Mouse (Mus musculus): ENCODE measurements around the gene Obp2a.
"Not testable (repeated sequence)": the region's sequence is repeated elsewhere in the genome, so short reads cannot be mapped to it uniquely, and the experiment has no call there.

Obp2a gene

DNA sequence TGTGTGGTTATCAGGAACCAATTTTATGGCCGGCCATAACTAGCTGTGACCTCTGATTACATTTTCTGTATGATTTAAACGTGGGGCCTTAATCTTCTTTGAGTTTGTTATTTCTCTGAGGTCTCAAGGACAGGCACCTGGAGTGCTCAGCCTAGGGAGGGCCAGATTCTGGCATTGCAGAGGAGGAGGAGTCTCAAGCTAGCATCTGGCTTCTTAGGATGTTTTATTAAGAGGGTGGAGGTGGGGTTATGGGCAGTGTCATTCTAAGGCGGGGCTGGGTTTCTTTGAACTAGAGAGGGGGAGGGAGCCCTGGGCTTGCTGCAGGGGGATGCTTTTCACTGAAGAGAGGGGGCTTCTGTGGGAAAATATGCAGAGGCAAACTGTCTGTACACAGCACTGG is 11.8 kb downstream of the Obp2a start:
- not testable (repeated sequence) for DNase-seq

DNA sequence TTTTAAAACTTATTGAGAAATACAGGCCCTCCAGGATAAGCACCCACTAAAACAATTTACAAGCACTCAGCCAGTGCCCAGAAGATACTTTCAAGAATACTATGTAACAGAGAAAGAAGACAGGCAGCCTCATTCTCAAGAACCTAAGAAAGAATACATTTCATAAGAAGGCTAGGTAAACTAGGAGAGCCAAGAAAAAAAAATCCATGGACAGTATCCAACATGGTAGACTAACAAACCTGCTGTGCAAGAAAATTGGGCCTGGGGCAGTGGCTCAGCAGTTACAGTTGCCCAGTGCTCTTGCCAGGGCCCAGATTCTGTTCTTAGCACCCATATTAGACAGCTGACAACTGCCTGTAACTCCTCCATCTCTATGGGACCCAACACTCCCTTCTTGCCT is 17.4 kb downstream of the Obp2a start:
- DNase-seq = no peak

DNA sequence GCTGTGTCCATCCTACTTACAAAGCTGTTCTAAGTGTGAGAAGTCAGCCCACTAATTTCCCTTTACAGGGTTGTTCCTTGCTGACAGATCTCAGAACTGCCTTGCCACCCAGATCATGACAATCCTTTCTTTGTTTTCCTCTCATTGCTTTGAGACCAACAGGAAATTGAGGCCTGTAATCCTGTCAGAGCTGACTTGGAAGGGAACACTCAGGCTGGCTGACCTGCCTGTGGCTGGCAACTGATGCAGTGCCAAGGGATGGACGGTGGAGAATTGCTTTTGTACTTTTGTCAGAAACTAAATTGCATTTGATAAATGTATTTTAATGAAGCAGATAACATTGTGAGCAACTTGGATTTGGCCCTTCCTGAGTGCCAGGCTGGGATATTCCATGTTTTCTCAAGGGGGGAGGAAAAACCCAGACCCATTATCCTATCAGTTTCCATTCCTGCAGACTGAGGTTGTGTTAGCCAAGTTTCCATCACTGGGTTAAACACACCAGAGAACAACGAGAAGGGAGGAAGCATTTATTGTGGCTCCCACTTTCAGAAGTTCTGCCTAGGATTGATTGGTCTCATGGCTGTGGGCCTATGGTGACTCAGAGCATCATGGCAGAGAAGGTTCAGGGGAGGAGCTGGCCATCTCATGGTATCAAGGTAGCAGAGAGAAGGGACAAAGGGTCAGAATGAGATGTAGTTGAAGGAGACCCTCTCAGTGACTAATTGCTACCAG is 33.5 kb downstream of the Obp2a start:
- DNase-seq = no peak

DNA sequence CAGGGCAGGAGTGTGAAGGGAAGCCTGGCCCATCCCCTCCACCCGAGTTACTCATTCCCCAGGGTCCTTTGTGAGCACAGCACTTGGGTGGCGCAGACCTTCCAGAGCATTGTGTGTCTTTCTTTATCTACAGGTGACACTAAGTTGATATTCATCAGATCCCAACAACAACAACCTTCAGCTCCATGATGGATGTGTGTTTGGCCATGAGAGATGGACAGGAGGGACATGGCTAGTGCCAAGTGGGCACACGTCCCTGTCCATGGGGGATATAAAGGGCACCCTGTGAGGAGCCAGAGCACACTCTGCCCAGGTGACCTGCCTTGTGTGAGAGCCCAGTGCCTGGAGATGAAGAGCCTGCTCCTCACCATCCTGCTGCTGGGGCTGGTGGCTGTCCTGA is 36.9 kb downstream of the Obp2a start, which contains the start of gene Obp2b:
Gene Obp2b (plus strand): TSS at position 301 of the 400 bp plus-strand sequence.
- DNase-seq = not testable (repeated sequence)

DNA sequence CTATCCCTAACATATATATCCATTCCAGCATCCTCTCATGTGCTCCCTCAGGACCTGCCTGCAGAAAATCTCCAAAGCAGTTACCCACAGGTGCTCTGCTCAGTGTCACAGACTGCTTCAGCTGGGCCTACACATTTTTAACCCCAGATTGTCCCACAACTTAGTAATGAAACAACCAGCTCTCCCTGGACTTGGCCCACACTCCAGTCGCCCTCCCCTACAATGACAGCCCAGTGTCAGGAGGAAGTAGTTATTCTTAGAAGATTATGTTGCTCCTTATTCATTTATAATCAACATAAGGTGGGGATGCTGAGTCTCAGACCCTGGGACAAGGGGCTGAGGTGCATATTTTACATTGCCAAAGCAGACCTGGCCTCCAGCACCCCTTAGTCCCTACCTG is 41.8 kb downstream of the Obp2a start:
- no peak for DNase-seq

Data from kidney, adult 8-10 months (tissue).